Mouse (Mus musculus): Measurements from ENCODE around the gene C87436. TPM values are rescaled to one million over a fixed set of nuclear protein-coding genes. Genes with fewer than 3 reads are reported as not detected.
A peak's percentile ranks its signal among the peaks of the same experiment; 100 is the strongest.

Gene C87436
- polyA plus RNA-seq, 1 experiment from 2014 or later: 23.7 TPM

GRCm38 (mm10) chr6:86433696-86434095, 4.5 kb upstream of the C87436 start:
- no peak overlapping the region for H3K4me2 ChIP-seq
- no peaks in the 10 kb centered on the region for H3K27me3 ChIP-seq
- no peaks in the 10 kb centered on the region for H3K4me1 ChIP-seq (replicated peaks)
- WGBS: 95% methylated on average over 1 of the region's 1 CpGs
- no peak overlapping the region for H3K9ac ChIP-seq
- no peak for ATAC-seq (ENCODE audit: low FRiP score, low read depth)
- no peak overlapping the region for H3K4me3 ChIP-seq
- no peaks in the 10 kb centered on the region for H3K9me3 ChIP-seq
- no peak overlapping the region for H3K27ac ChIP-seq (replicated peaks)
- H3K36me3 ChIP-seq: peaks cover 67% of the 10 kb centered on the region

- WGBS: 3% methylated on average over 14 of the region's 14 CpGs
- Histone ChIP-seq H3K4me2 (peak overlapping the region; percentile 78), H3K4me3 (peak overlapping the region; percentile 84), H3K9me3 (no peaks in the 10 kb centered on the region), H3K4me1 (replicated peaks) (peaks cover 11% of the 10 kb centered on the region), H3K36me3 (peaks cover 40% of the 10 kb centered on the region), H3K27me3 (no peaks in the 10 kb centered on the region), H3K9ac (peak overlapping the region; percentile 70), H3K27ac (replicated peaks) (peak overlapping the region; percentile 90)
- no peak for ATAC-seq (ENCODE audit: low FRiP score, low read depth)
Measured at GRCm38 (mm10) chr6:86437711-86438110, 463 bp upstream of the C87436 start.

GRCm38 (mm10) chr6:86439119-86439496, 934 bp downstream of the C87436 start:
- 5% methylated on average over 13 of the region's 13 CpGs for WGBS

GRCm38 (mm10) chr6:86439531-86439930, 1.4 kb downstream of the C87436 start:
- WGBS: 95% methylated on average over 1 of the region's 1 CpGs
- peak overlapping the region; percentile 90; the same call in 1 of the 2 replicates for H3K27ac ChIP-seq (replicated peaks)
- H3K9ac ChIP-seq: peak overlapping the region; percentile 70
- H3K4me3 ChIP-seq: peak overlapping the region; percentile 84
- H3K36me3 ChIP-seq: peaks cover 36% of the 10 kb centered on the region
- peaks cover 11% of the 10 kb centered on the region for H3K4me1 ChIP-seq (replicated peaks)
- H3K27me3 ChIP-seq: no peaks in the 10 kb centered on the region
- no peaks in the 10 kb centered on the region for H3K9me3 ChIP-seq
- no peak for ATAC-seq (ENCODE audit: low FRiP score, low read depth)
- peak overlapping the region; percentile 78 for H3K4me2 ChIP-seq

More at GRCm38 (mm10) chr6:86439119-86439496, 934 bp downstream of the C87436 start:
- peaks cover 36% of the 10 kb centered on the region for H3K36me3 ChIP-seq
- peak overlapping the region; percentile 70 for H3K9ac ChIP-seq
- H3K9me3 ChIP-seq: no peaks in the 10 kb centered on the region
- peak overlapping the region; percentile 78 for H3K4me2 ChIP-seq
- ATAC-seq (ENCODE audit: low FRiP score, low read depth): no peak
- peak overlapping the region; percentile 84 for H3K4me3 ChIP-seq
- H3K27ac ChIP-seq (replicated peaks): peak overlapping the region; percentile 90
- H3K27me3 ChIP-seq: no peaks in the 10 kb centered on the region
- peaks cover 11% of the 10 kb centered on the region for H3K4me1 ChIP-seq (replicated peaks)

GRCm38 (mm10) chr6:86441571-86441970, 3.4 kb downstream of the C87436 start:
- WGBS: 95% methylated on average over 10 of the region's 10 CpGs
- Histone ChIP-seq H3K4me3 (no peak overlapping the region), H3K4me2 (no peak overlapping the region), H3K27ac (replicated peaks) (no peak overlapping the region), H3K27me3 (no peaks in the 10 kb centered on the region), H3K36me3 (peaks cover 25% of the 10 kb centered on the region), H3K9me3 (no peaks in the 10 kb centered on the region), H3K4me1 (replicated peaks) (peaks cover 11% of the 10 kb centered on the region), H3K9ac (no peak overlapping the region)
- no peak for ATAC-seq (ENCODE audit: low FRiP score, low read depth)

- no peak for ATAC-seq (ENCODE audit: low FRiP score, low read depth)
- no peaks in the 10 kb centered on the region for H3K4me1 ChIP-seq (replicated peaks)
- no peak overlapping the region for H3K27ac ChIP-seq (replicated peaks)
- no peak overlapping the region for H3K4me2 ChIP-seq
- peaks cover 38% of the 10 kb centered on the region for H3K36me3 ChIP-seq
- H3K27me3 ChIP-seq: no peaks in the 10 kb centered on the region
- 95% methylated on average over 18 of the region's 18 CpGs for WGBS
- no peaks in the 10 kb centered on the region for H3K9me3 ChIP-seq
- no peak overlapping the region for H3K9ac ChIP-seq
- no peak overlapping the region for H3K4me3 ChIP-seq
Measured at GRCm38 (mm10) chr6:86445551-86445950, 7.4 kb downstream of the C87436 start.

GRCm38 (mm10) chr6:86446927-86447568, 8.9 kb downstream of the C87436 start:
- peaks cover 43% of the 10 kb centered on the region for H3K36me3 ChIP-seq
- H3K9me3 ChIP-seq: no peaks in the 10 kb centered on the region
- WGBS: 85% methylated on average over 1 of the region's 1 CpGs
- no peak overlapping the region for H3K4me2 ChIP-seq
- no peak for ATAC-seq (ENCODE audit: low FRiP score, low read depth)
- no peak overlapping the region for H3K27ac ChIP-seq (replicated peaks)
- no peak overlapping the region for H3K9ac ChIP-seq
- H3K4me3 ChIP-seq: no peak overlapping the region
- H3K27me3 ChIP-seq: no peaks in the 10 kb centered on the region
- no peaks in the 10 kb centered on the region for H3K4me1 ChIP-seq (replicated peaks)

GRCm38 (mm10) chr6:86456727-86457126, 18.6 kb downstream of the C87436 start:
- H3K27me3 ChIP-seq: no peaks in the 10 kb centered on the region
- WGBS: 94% methylated on average over 3 of the region's 3 CpGs
- ATAC-seq (ENCODE audit: low FRiP score, low read depth): no peak
- H3K4me2 ChIP-seq: no peak overlapping the region
- H3K9ac ChIP-seq: no peak overlapping the region
- no peaks in the 10 kb centered on the region for H3K4me1 ChIP-seq (replicated peaks)
- peaks cover 69% of the 10 kb centered on the region for H3K36me3 ChIP-seq
- no peak overlapping the region for H3K27ac ChIP-seq (replicated peaks)
- no peaks in the 10 kb centered on the region for H3K9me3 ChIP-seq
- H3K4me3 ChIP-seq: no peak overlapping the region

GRCm38 (mm10) chr6:86463079-86463478, 24.9 kb downstream of the C87436 start:
- Histone ChIP-seq H3K9me3 (no peaks in the 10 kb centered on the region), H3K4me3 (no peak overlapping the region), H3K4me1 (replicated peaks) (no peaks in the 10 kb centered on the region), H3K9ac (no peak overlapping the region), H3K27me3 (no peaks in the 10 kb centered on the region), H3K27ac (replicated peaks) (no peak overlapping the region), H3K36me3 (peaks cover 51% of the 10 kb centered on the region), H3K4me2 (no peak overlapping the region)
- ATAC-seq (ENCODE audit: low FRiP score, low read depth): no peak
- WGBS: 98% methylated on average over 3 of the region's 3 CpGs

- Histone ChIP-seq H3K4me3 (peak overlapping the region; percentile 34; the same call in 1 of the 2 replicates), H3K9me3 (no peaks in the 10 kb centered on the region), H3K27ac (replicated peaks) (peak overlapping the region; percentile 88), H3K4me2 (peak overlapping the region; percentile 76), H3K4me1 (replicated peaks) (peaks cover 18% of the 10 kb centered on the region), H3K9ac (peak overlapping the region; percentile 64; the same call in 1 of the 2 replicates), H3K27me3 (no peaks in the 10 kb centered on the region), H3K36me3 (0 out of 2 replicates have a peak, but pooled peaks cover 3% of the 10 kb centered on the region)
- 91% methylated on average over 3 of the region's 3 CpGs for WGBS
- ATAC-seq (ENCODE audit: low FRiP score, low read depth): no peak
Measured at GRCm38 (mm10) chr6:86471317-86471716, 33.1 kb downstream of the C87436 start.

- Histone ChIP-seq H3K4me3 (peak overlapping the region; percentile 34), H3K4me1 (replicated peaks) (peaks cover 18% of the 10 kb centered on the region), H3K36me3 (0 out of 2 replicates have a peak, but pooled peaks cover 3% of the 10 kb centered on the region), H3K27me3 (no peaks in the 10 kb centered on the region), H3K4me2 (peak overlapping the region; percentile 76), H3K27ac (replicated peaks) (peak overlapping the region; percentile 88), H3K9ac (peak overlapping the region; percentile 64), H3K9me3 (no peaks in the 10 kb centered on the region)
- peak; percentile 53 for ATAC-seq (ENCODE audit: low FRiP score, low read depth)
- WGBS: 23% methylated on average over 9 of the region's 9 CpGs
Measured at GRCm38 (mm10) chr6:86471760-86472099, 33.6 kb downstream of the C87436 start.

GRCm38 (mm10) chr6:86472100-86472955, 34.2 kb downstream of the C87436 start:
- Histone ChIP-seq H3K4me2 (peak overlapping the region; percentile 76), H3K4me3 (peak overlapping the region; percentile 34), H3K27me3 (no peaks in the 10 kb centered on the region), H3K9me3 (no peaks in the 10 kb centered on the region), H3K27ac (replicated peaks) (peak overlapping the region; percentile 88), H3K36me3 (0 out of 2 replicates have a peak, but pooled peaks cover 2% of the 10 kb centered on the region), H3K9ac (peak overlapping the region; percentile 64), H3K4me1 (replicated peaks) (peaks cover 18% of the 10 kb centered on the region)
- under 1% methylated on average over 55 of the region's 56 CpGs for WGBS
- ATAC-seq (ENCODE audit: low FRiP score, low read depth): peak; percentile 96
